Mouse (Mus musculus): ENCODE data around the gene Greb1. TPM values are rescaled to one million over a fixed set of nuclear protein-coding genes. Genes with fewer than 3 reads are reported as not detected.
"Not testable (repeated sequence)": the region's sequence is repeated elsewhere in the genome, so short reads cannot be mapped to it uniquely, and the experiment has no call there.

Greb1 gene
- total RNA-seq, 2 experiments from 2014 or later: 19.3 to 37.1 TPM

GRCm38 (mm10) chr12:16763649-16764422, 36.9 kb downstream of the Greb1 start:
- no peak for DNase-seq

GRCm38 (mm10) chr12:16761461-16761860, 39.2 kb downstream of the Greb1 start:
- no peak for DNase-seq

GRCm38 (mm10) chr12:16760246-16760645, 40.4 kb downstream of the Greb1 start:
- no peak for DNase-seq

- peak; percentile 79 for DNase-seq
Measured at GRCm38 (mm10) chr12:16754311-16754710, 46.4 kb downstream of the Greb1 start.

- no peak for DNase-seq
Measured at GRCm38 (mm10) chr12:16753555-16753954, 47.1 kb downstream of the Greb1 start.

- DNase-seq: peak; percentile 59
Measured at GRCm38 (mm10) chr12:16753110-16753509, 47.6 kb downstream of the Greb1 start.

- DNase-seq: no peak
Measured at GRCm38 (mm10) chr12:16752236-16752840, 48.3 kb downstream of the Greb1 start.

GRCm38 (mm10) chr12:16751609-16752008, 49.1 kb downstream of the Greb1 start:
- DNase-seq: no peak

GRCm38 (mm10) chr12:16740059-16740458, 60.6 kb downstream of the Greb1 start:
- DNase-seq: no peak

- DNase-seq: no peak
Measured at GRCm38 (mm10) chr12:16737266-16737665, 63.4 kb downstream of the Greb1 start.

GRCm38 (mm10) chr12:16734698-16735097, 66.0 kb downstream of the Greb1 start:
- DNase-seq: no peak

- DNase-seq: peak; percentile 77
Measured at GRCm38 (mm10) chr12:16734009-16734408, 66.7 kb downstream of the Greb1 start.

- peak; percentile 75 for DNase-seq
Measured at GRCm38 (mm10) chr12:16731121-16731741, 69.5 kb downstream of the Greb1 start.

GRCm38 (mm10) chr12:16730196-16730595, 70.5 kb downstream of the Greb1 start:
- DNase-seq: peak; percentile 70

GRCm38 (mm10) chr12:16728221-16728620, 72.5 kb downstream of the Greb1 start:
- DNase-seq: no peak

GRCm38 (mm10) chr12:16726229-16726628, 74.5 kb downstream of the Greb1 start:
- peak; percentile 35 for DNase-seq

GRCm38 (mm10) chr12:16723601-16724000, 77.1 kb downstream of the Greb1 start:
- no peak for DNase-seq

- DNase-seq: peak; percentile 80
Measured at GRCm38 (mm10) chr12:16718660-16719315, 81.9 kb downstream of the Greb1 start.

GRCm38 (mm10) chr12:16717653-16718052, 83.0 kb downstream of the Greb1 start:
- DNase-seq: peak; percentile 75

- DNase-seq: no peak
Measured at GRCm38 (mm10) chr12:16714616-16715015, 86.1 kb downstream of the Greb1 start.

- no peak for DNase-seq
Measured at GRCm38 (mm10) chr12:16698691-16699090, 102.0 kb downstream of the Greb1 start.

GRCm38 (mm10) chr12:16696146-16696545, 104.5 kb downstream of the Greb1 start:
- DNase-seq: no peak

GRCm38 (mm10) chr12:16695252-16695651, 105.4 kb downstream of the Greb1 start:
- DNase-seq: not testable (repeated sequence)

Measured in adrenal gland, postnatal 10 days (tissue).